Mouse (Mus musculus) ES-E14 (cell line): ENCODE measurements at regions not wholly inside any gene's neighbourhood (a gene's known extent, or its start where the extent isn't known, plus 50 kb on each side); places are given as distances from the start of the nearest gene placed in this dataset.

Experiments used
- DNase-seq: peaks from one replicate; pipeline ENCODE4 v3.0.0-alpha.2; 2013; ENCODE audit warnings: low read depth, low spot score
- H3K27ac ChIP-seq: 2 replicates; pipeline ENCODE4 v1.5.1; 2012; ENCODE audit warnings: low read depth, mild to moderate bottlenecking, low read length, moderate library complexity, mixed read lengths; ENCODE audit not compliant: poor library complexity, insufficient read depth, severe bottlenecking
- H3K36me3 ChIP-seq: 2 replicates; pipeline ENCODE4 v1.6.1; 2012; ENCODE audit warnings: mild to moderate bottlenecking, low read length, moderate library complexity, mixed read lengths; ENCODE audit not compliant: control insufficient read depth, poor library complexity, insufficient read depth, severe bottlenecking
- H3K4me1 ChIP-seq, 2 experiments: fragments of 150-350 bp in 1 of 2; sonication (generic) in 1 of 2; 2 replicates each; pipeline ENCODE4 v1.6.1; 2012; ENCODE audit warnings: low read length in 2 of 2, mild to moderate bottlenecking in 1 of 2, mixed read lengths in 1 of 2; ENCODE audit not compliant: control insufficient read depth in 2 of 2, insufficient read depth in 2 of 2, poor library complexity in 1 of 2
- H3K4me3 ChIP-seq, 2 experiments: fragments of 150-350 bp in 1 of 2; sonication (generic) in 1 of 2; 2 replicates each; pipeline ENCODE4 v1.5.1; 2012; ENCODE audit warnings: low read length in 2 of 2, low read depth in 1 of 2, mild to moderate bottlenecking in 1 of 2, mixed read lengths in 1 of 2; ENCODE audit not compliant: insufficient read depth in 1 of 2, poor library complexity in 1 of 2, severe bottlenecking in 1 of 2
- H3K9ac ChIP-seq: 2 replicates; pipeline ENCODE4 v1.6.1; 2012; ENCODE audit warnings: low read depth, mild to moderate bottlenecking, low read length, mixed read lengths; ENCODE audit not compliant: poor library complexity, insufficient read depth, severe bottlenecking
- H3K9me3 ChIP-seq: fragments of 150-350 bp; sonication (generic); 2 replicates; pipeline ENCODE4 v1.6.1; 2012; ENCODE audit warnings: low read depth, mild to moderate bottlenecking, low read length; ENCODE audit not compliant: control insufficient read depth, insufficient read depth
- CHD2 ChIP-seq: IDR thresholded peaks from 2 replicates; pipeline ENCODE4 v1.6.1; 2014; ENCODE audit warnings: mild to moderate bottlenecking, low read depth, low read length, inconsistent platforms
- HCFC1 ChIP-seq: IDR thresholded peaks from 2 replicates; pipeline ENCODE4 v1.6.1; 2012; ENCODE audit warnings: low read length, inconsistent platforms, borderline replicate concordance; ENCODE audit not compliant: insufficient read depth
- MAFK ChIP-seq: IDR thresholded peaks from 2 replicates; pipeline ENCODE4 v1.6.1; 2014; ENCODE audit warnings: mild to moderate bottlenecking, low read depth, low read length, inconsistent platforms; ENCODE audit not compliant: insufficient read depth
- ZC3H11A ChIP-seq: IDR thresholded peaks from 2 replicates; pipeline ENCODE4 v1.6.1; 2012; ENCODE audit warnings: low read depth, mild to moderate bottlenecking, inconsistent platforms, low read length, borderline replicate concordance
- ZNF384 ChIP-seq: IDR thresholded peaks from 2 replicates; pipeline ENCODE4 v1.6.1; 2012; ENCODE audit warnings: low read depth, low read length, inconsistent platforms
- in situ Hi-C, 2 experiments: fragments of 600-800 bp; cut with MboI; formaldehyde crosslinking; loops; one replicate each; pipeline ENCODE4 v1.15.1; 2025; ENCODE audit warnings: low sequenced_read_pairs in 2 of 2, inconsistent platforms in 1 of 2; ENCODE audit not compliant: unreplicated experiment in 2 of 2

- Histone ChIP-seq H3K4me3 (no peak overlapping the region), H3K36me3 (no peaks in the 10 kb centered on the region), H3K27ac (no peak overlapping the region), H3K9me3 (no peaks in the 10 kb centered on the region), H3K4me1 (no peaks in the 10 kb centered on the region), H3K9ac (no peak overlapping the region)
- TF ChIP-seq ZNF384: no peak
- TF ChIP-seq CHD2: no peak
- TF ChIP-seq MAFK: no peak
- no peak for TF ChIP-seq HCFC1
- no peak for TF ChIP-seq ZC3H11A
- in situ Hi-C loops: no loop called here
- DNase-seq: no peak
These were observed 570.0 kb upstream of the Auts2 start for GRCm38 (mm10) chr5:133113183-133113582.

- Histone ChIP-seq H3K27ac (no peak overlapping the region), H3K4me1 (no peaks in the 10 kb centered on the region), H3K36me3 (no peaks in the 10 kb centered on the region), H3K9ac (no peak overlapping the region), H3K9me3 (no peaks in the 10 kb centered on the region), H3K4me3 (no peak overlapping the region)
- DNase-seq: no peak
- TF ChIP-seq MAFK: no peak
- in situ Hi-C loops: no loop called here
These were observed 563.7 kb upstream of the Auts2 start for GRCm38 (mm10) chr5:133106691-133107354.

- no peak overlapping the region for H3K9ac ChIP-seq
- no peaks in the 10 kb centered on the region for H3K9me3 ChIP-seq
- no peak overlapping the region for H3K4me3 ChIP-seq
- TF ChIP-seq CHD2: no peak
- TF ChIP-seq HCFC1: no peak
- no peak for TF ChIP-seq ZNF384
- no peak for TF ChIP-seq ZC3H11A
- no peak for TF ChIP-seq MAFK
- no peak for DNase-seq
- 0 out of 4 replicates have a peak, but pooled peaks cover 0 to 2% of the 10 kb centered on the region in 2 experiments for H3K4me1 ChIP-seq
- in situ Hi-C loops: no loop called here
- no peaks in the 10 kb centered on the region for H3K36me3 ChIP-seq
- no peak overlapping the region for H3K27ac ChIP-seq
These were observed 553.2 kb upstream of the Auts2 start for GRCm38 (mm10) chr5:133096340-133096739.

GRCm38 (mm10) chr5:133084859-133085258 lies 541.7 kb upstream of the Auts2 start:
- Histone ChIP-seq H3K9ac (no peak overlapping the region), H3K4me1 (no peaks in the 10 kb centered on the region), H3K9me3 (no peaks in the 10 kb centered on the region), H3K27ac (no peak overlapping the region), H3K36me3 (no peaks in the 10 kb centered on the region), H3K4me3 (no peak overlapping the region)
- TF ChIP-seq HCFC1 (no peak), ZC3H11A (no peak), CHD2 (no peak), ZNF384 (no peak), MAFK (no peak)
- no peak for DNase-seq
- in situ Hi-C loops: no loop called here

GRCm38 (mm10) chr5:133080751-133081150 lies 537.6 kb upstream of the Auts2 start:
- TF ChIP-seq CHD2: no peak
- no peak for TF ChIP-seq ZC3H11A
- TF ChIP-seq HCFC1: no peak
- TF ChIP-seq MAFK: no peak
- TF ChIP-seq ZNF384: no peak
- H3K4me3 ChIP-seq: no peak overlapping the region
- in situ Hi-C loops: no loop called here
- no peak for DNase-seq
- H3K4me1 ChIP-seq: no peaks in the 10 kb centered on the region
- H3K9me3 ChIP-seq: no peaks in the 10 kb centered on the region
- no peak overlapping the region for H3K27ac ChIP-seq
- no peaks in the 10 kb centered on the region for H3K36me3 ChIP-seq
- no peak overlapping the region for H3K9ac ChIP-seq
